Comparison of ENCODE assay signal across 8 mouse cellular contexts in the genomic region with DNA sequence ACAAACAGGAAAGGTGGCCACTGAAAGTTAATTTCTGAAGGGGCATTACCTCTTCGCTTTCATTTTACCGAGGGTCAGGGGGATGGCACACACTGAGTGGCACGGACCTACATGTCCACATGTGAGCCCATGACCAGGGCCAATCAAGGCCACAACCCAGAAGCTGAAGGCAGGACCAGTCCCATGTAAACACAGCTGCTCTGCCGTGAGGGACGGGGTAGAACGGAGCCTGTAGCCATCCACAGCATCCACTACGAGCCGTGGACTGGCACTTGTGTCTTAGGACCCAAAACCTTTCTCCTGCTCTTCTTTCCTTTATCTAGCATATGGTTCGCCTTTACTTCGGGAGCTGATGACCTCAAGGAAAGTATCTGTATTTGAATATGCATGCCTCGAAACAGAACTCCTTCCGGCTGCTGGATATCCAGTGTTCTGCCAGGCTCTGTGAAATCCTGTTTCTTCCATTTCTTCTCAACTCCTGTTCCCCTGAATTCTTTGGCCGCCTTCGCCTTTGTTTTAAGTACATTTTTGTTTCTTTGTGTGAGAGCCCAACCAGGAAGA.
DNase-seq lines count a peak whose midpoint lies in the region; ATAC-seq lines count a peak whose summit lies in the region.

No protein-coding gene starts in this region.

- no peak for DNase-seq in heart, postnatal 25 days (ENCODE audit: low spot score)
- no peak for DNase-seq in midbrain, embryonic 10.5 days (ENCODE audit: low spot score)
- no peak for DNase-seq in urinary bladder, postnatal 10 days (ENCODE audit: low spot score)
- DNase-seq in cerebellum, adult 11-12 months = no peak

- 64% methylated on average over 14 of the region's 14 CpGs for WGBS in heart, embryonic 12.5 days
- WGBS in hindbrain, embryonic 15.5 days = 55% methylated on average over 14 of the region's 14 CpGs
- WGBS in midbrain, embryonic 10.5 days = 70% methylated on average over 14 of the region's 14 CpGs

- no peak overlapping the region for H3K4me3 ChIP-seq in heart, embryonic 12.5 days
- no peak overlapping the region for H3K4me3 ChIP-seq in hindbrain, embryonic 15.5 days
- no peak overlapping the region for H3K4me3 ChIP-seq in midbrain, embryonic 10.5 days

- H3K27me3 ChIP-seq in heart, embryonic 12.5 days (replicated peaks) = no peaks in the 10 kb centered on the region
- H3K27me3 ChIP-seq in hindbrain, embryonic 15.5 days = no peaks in the 10 kb centered on the region
- no peaks in the 10 kb centered on the region for H3K27me3 ChIP-seq in midbrain, embryonic 10.5 days (ENCODE audit: low read depth, poor library complexity, severe bottlenecking)

- H3K4me2 ChIP-seq in heart, embryonic 12.5 days = peak overlapping the region; percentile 46
- H3K4me2 ChIP-seq in hindbrain, embryonic 15.5 days = peak overlapping the region; percentile 27; the same call in 1 of the 2 replicates

- H3K9ac ChIP-seq in heart, embryonic 12.5 days = no peak overlapping the region
- no peak overlapping the region for H3K9ac ChIP-seq in hindbrain, embryonic 15.5 days

- ATAC-seq in heart, embryonic 12.5 days (ENCODE audit: insufficient number of reproducible peaks, low FRiP score) = no peak
- 0 out of 2 replicates have a peak, but pooled peaks have one; percentile 16 for ATAC-seq in common myeloid progenitor, adult 5-6 weeks (replicated peaks; ENCODE audit: low read depth, poor library complexity, severe bottlenecking)
- ATAC-seq in hindbrain, embryonic 15.5 days (ENCODE audit: low FRiP score, low read depth) = no peak
- no peak for ATAC-seq in megakaryocyte-erythroid progenitor cell, adult 5-6 weeks (replicated peaks; ENCODE audit: low FRiP score, low TSS enrichment, poor library complexity, severe bottlenecking)

- intact Hi-C loops in heart, postnatal 25 days (cut with DNase I) = no loop called here

- no peaks in the 10 kb centered on the region for H3K36me3 ChIP-seq in heart, embryonic 12.5 days
- no peaks in the 10 kb centered on the region for H3K36me3 ChIP-seq in hindbrain, embryonic 15.5 days
- no peaks in the 10 kb centered on the region for H3K36me3 ChIP-seq in midbrain, embryonic 10.5 days

- H3K9me3 ChIP-seq in heart, embryonic 12.5 days (replicated peaks) = no peaks in the 10 kb centered on the region
- H3K9me3 ChIP-seq in hindbrain, embryonic 15.5 days = no peaks in the 10 kb centered on the region
- no peaks in the 10 kb centered on the region for H3K9me3 ChIP-seq in midbrain, embryonic 10.5 days (replicated peaks)

- peaks cover 33% of the 10 kb centered on the region for H3K4me1 ChIP-seq in heart, embryonic 12.5 days (replicated peaks)
- H3K4me1 ChIP-seq in hindbrain, embryonic 15.5 days (replicated peaks) = peaks cover 32% of the 10 kb centered on the region
- peaks cover 21% of the 10 kb centered on the region for H3K4me1 ChIP-seq in midbrain, embryonic 10.5 days

- peak overlapping the region; percentile 69 for H3K27ac ChIP-seq in heart, embryonic 12.5 days (ENCODE audit: poor library complexity, severe bottlenecking)
- peak overlapping the region; percentile 67 for H3K27ac ChIP-seq in hindbrain, embryonic 15.5 days (replicated peaks)
- peak overlapping the region; percentile 81 for H3K27ac ChIP-seq in midbrain, embryonic 10.5 days (replicated peaks)
